Mouse (Mus musculus): ENCODE data around the gene Ece1. TPM values are rescaled to one million over a fixed set of nuclear protein-coding genes. Genes with fewer than 3 reads are reported as not detected.
"Not testable (repeated sequence)": the region's sequence is repeated elsewhere in the genome, so short reads cannot be mapped to it uniquely, and the experiment has no call there.

Ece1 gene
- total RNA-seq, 2 experiments from 2014 or later, result 54.4 to 57.3 TPM

GRCm38 (mm10) chr4:137942782-137943486 is 80.9 kb downstream of the Ece1 start:
- DNase-seq, result peak; percentile 21 to 37

GRCm38 (mm10) chr4:137943540-137943939 is 81.5 kb downstream of the Ece1 start:
- no peak for DNase-seq

GRCm38 (mm10) chr4:137945376-137945775 is 83.3 kb downstream of the Ece1 start:
- no peak for DNase-seq

- no peak for DNase-seq
Measured at GRCm38 (mm10) chr4:137946419-137946818, 84.4 kb downstream of the Ece1 start.

- peak; percentile 51 to 68 for DNase-seq
Measured at GRCm38 (mm10) chr4:137952840-137953239, 90.8 kb downstream of the Ece1 start.

GRCm38 (mm10) chr4:137954184-137954583 is 92.1 kb downstream of the Ece1 start:
- DNase-seq, result no peak

GRCm38 (mm10) chr4:137954926-137955396 is 92.9 kb downstream of the Ece1 start:
- DNase-seq, result no peak

- DNase-seq, result no peak
Measured at GRCm38 (mm10) chr4:137956260-137956659, 94.2 kb downstream of the Ece1 start.

- DNase-seq, result no peak
Measured at GRCm38 (mm10) chr4:137959889-137960665, 98.0 kb downstream of the Ece1 start.

GRCm38 (mm10) chr4:137960757-137961156 is 98.7 kb downstream of the Ece1 start:
- DNase-seq, result no peak

GRCm38 (mm10) chr4:137962643-137963350 is 100.8 kb downstream of the Ece1 start:
- DNase-seq, result no peak

- no peak for DNase-seq
Measured at GRCm38 (mm10) chr4:137963431-137963830, 101.4 kb downstream of the Ece1 start.

GRCm38 (mm10) chr4:137963881-137964584 is 102.0 kb downstream of the Ece1 start:
- DNase-seq, result peak; percentile 68 to 76

GRCm38 (mm10) chr4:137964585-137964930 is 102.5 kb downstream of the Ece1 start:
- no peak for DNase-seq

- DNase-seq, result peak; percentile 57 to 65
Measured at GRCm38 (mm10) chr4:137968203-137968602, 106.2 kb downstream of the Ece1 start.

GRCm38 (mm10) chr4:137970623-137971199 is 108.7 kb downstream of the Ece1 start:
- DNase-seq, result not testable (repeated sequence)

GRCm38 (mm10) chr4:137974856-137975432 is 112.9 kb downstream of the Ece1 start:
- not testable (repeated sequence) for DNase-seq

GRCm38 (mm10) chr4:137979066-137979644 is 117.1 kb downstream of the Ece1 start:
- not testable (repeated sequence) for DNase-seq

GRCm38 (mm10) chr4:137982869-137983268 is 120.8 kb downstream of the Ece1 start:
- DNase-seq, result no peak

GRCm38 (mm10) chr4:137984212-137984611 is 122.2 kb downstream of the Ece1 start:
- no peak for DNase-seq

- no peak for DNase-seq
Measured at GRCm38 (mm10) chr4:137984746-137985145, 122.7 kb downstream of the Ece1 start.
